Mouse (Mus musculus): ENCODE data around the gene Sgms1.
A peak's percentile ranks its signal among the peaks of the same experiment; 100 is the strongest.

Sgms1 gene

DNA sequence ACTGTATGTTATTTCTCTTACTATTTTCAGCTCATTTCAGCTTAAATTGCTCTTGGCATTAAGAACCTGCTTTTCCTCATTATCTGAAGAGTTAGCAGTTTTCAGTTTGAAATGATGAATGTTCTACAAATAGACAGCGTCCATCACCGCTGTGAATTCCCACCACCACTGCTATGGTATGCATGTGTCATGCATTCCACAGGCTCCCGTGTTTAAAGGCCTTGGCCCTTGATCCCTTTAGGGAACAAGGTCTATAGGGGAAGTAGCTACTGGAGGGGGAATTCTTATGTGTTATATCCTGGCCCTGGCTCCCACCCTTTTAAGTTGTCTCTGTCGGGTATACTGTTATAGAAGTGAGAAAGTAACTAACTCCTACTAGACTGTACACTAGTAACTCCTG is 210.0 kb downstream of the Sgms1 start:
- DNase-seq (ENCODE audit: low read depth, low spot score) = no peak

DNA sequence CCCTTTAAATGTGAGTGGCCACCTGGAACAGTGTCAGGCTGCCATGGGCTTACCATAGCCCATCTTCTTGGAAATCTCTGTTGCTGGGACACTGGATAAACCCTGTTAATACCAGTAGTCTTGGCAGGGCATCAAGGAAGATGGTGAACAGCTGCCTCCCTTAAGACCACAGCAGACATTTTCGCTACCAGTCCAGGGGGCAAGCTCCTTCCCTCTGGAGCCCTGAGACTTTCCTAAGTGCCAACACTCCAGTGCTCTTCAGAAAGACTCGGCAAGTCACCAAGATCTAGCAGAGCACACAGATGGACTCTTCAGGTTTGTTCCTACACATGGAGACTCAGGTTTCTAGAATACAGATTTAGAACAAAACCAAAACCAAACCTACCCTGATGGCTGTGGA is 211.4 kb downstream of the Sgms1 start:
- DNase-seq (ENCODE audit: low read depth, low spot score) = no peak

GRCm38 (mm10) chr19:32176458-32176857 is 213.1 kb downstream of the Sgms1 start:
- DNase-seq (ENCODE audit: low read depth, low spot score) = no peak

DNA sequence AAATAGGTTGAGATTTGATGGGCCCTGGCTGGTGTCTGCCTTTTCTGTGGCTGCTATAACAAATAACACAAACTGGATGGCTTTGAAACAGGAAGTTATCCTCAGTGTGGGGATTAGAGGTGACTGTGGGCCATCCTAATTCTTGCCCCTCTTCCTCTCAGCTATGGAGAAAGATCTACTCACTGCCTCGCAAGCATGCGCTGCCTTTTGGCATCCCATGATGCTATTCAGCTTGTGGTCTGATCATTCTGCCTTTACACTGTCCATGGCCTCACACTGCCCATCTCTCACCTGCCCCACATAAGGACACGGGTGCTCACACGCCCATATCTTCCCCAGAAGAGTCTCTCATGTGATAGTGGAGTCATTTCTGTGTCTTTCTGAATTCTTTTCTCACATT is 213.5 kb downstream of the Sgms1 start:
- no peak for DNase-seq (ENCODE audit: low read depth, low spot score)

DNA sequence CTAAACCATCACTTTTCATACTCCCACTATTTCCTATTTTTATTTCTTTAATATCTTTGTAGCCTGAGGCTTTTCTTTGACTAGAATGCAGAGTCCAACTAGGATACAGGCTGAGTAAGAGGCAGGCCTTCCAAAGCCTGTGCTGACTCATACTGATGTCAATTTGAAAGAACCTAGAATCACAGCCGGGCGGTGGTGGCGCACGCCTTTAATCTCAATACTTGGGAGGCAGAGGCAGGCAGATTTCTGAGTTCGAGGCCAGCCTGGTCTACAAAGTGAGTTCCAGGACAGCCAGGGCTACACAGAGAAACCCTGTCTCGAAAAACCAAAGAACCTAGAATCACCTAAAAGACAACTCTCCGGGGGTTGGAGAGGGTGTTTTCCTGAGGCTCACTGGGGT is 214.5 kb downstream of the Sgms1 start:
- no peak for DNase-seq (ENCODE audit: low read depth, low spot score)

DNA sequence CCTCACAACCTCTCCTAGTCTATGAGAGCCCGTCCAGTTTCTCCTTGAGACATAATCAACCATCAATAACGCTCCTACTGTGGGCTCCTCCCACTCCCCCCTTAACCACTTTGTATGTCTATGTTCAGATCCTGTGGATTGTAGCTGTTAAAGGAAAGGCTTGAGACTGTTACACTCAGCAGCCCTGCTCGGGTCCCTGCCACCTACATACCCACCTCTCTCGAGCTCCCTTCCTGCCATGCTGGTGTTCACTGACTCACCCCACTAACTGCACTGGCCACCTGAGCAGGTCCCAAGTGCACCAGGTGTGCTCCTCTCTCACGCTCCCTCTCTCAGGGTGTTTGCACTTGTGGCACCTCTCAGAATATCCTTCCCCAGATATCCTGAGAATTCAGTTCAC is 215.0 kb downstream of the Sgms1 start:
- no peak for DNase-seq (ENCODE audit: low read depth, low spot score)

DNA sequence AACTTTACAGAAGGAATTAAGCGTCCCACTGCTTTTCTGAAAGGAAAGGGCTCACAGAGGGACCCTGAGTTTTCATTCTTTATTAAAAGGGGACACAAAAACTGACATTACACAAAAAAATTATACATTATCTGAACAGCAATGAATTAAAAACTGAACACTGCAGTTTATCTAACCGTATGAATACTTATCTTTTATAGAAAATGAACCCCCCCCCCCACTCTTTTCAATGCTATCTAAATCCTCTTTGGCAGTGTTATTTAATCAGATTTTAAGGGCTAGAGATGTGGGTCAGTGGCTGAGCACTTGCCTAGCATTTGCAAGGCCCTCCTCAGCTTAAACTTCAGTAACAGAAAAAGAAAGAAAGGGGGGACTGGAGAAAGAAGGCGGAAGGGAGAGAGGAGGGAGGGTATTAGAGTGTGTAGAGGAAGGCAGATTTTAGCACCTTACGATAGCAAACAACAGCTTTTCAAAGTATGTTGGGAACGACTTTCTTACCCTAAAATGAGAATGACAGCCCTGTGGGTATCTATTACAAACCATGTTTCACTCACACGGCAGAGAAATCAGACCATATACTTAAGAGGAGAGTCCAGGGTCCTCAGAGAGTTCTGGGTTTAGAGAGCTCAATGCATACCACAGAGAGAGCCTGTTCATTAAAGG is 215.9 kb downstream of the Sgms1 start:
- DNase-seq (ENCODE audit: low read depth, low spot score) = no peak

DNA sequence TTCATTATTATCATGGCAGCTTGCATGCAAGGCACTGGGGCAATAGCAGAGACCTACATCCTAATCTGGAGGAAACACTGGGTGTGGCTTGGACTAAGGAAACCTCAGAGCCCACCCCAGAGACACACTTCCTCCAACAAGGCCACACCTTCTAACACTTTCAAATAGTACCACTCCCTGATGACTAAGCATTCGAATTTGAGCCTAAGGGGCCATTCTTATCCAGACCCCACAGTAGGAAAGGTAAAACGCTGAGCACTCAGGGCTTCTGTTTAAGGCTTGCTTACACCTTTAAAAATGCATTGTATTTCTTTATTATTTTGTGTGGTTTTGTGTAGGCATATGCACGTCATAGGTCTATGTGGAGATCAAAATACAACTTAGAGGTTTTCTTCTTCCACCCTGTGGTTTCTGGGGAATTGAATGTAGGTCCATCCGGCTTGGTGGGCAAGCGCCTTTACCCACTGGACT is 217.0 kb downstream of the Sgms1 start:
- no peak for DNase-seq (ENCODE audit: low read depth, low spot score)

DNA sequence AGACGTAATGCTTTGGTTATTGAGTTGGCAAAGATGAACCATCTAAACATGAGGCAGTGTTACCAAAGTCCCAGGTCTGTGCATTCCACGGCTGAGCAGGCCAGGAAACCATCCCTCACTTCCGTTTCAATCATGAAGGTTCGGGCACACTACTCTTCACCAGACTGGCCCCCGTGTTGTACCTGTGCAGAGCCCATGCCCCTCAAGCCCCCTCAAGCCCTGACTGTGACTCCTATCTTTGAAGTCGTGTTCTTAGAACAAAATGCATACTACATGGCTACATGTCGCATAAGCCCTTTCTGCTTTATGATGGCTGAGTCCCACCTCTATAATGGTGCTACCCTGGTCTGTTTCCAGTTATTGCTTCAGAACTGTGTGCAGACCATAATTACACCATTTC is 217.5 kb downstream of the Sgms1 start:
- no peak for DNase-seq (ENCODE audit: low read depth, low spot score)

DNA sequence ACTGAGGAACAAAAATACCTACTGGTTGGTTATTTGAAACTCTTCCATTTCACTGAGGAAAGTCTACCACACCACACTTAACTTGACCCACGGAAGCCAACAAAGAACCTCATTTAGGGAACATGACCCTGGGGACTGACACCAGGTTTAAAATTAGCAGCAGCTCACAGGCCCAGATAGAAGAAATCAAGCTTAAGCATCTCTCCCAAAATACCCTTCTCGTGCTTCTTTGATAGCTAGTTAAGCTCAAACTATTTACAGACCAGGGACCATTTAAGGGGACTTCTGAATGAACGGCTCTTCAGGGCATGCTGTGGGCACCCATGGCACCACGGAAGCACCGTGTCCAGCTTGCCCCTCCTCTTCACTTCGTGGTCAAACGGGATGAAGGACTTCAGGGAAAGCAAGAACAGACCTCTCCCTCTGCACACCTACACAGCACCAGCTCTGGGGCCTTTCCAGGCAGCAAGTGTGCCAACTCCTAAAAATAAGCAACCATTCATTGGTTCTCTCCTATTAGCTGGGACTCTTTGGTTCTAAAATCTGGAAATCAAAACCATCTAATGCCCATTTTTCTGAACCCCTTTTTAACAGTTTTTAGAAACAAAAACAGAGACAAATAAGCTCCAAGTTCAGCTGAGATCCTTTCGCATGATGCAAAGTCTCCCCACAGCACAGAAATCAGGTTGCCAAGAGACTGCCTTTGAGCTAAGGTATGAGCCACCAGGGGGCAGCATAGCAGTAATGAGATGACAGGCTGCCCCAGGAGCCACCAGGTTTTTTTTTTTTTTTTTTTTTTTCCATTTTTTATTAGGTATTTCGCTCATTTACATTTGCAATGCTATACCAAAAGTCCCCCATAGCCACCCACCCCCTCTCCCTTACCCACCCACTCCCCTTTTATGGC is 219.6 kb downstream of the Sgms1 start:
- peak; percentile 20 for DNase-seq (ENCODE audit: low read depth, low spot score)

DNA sequence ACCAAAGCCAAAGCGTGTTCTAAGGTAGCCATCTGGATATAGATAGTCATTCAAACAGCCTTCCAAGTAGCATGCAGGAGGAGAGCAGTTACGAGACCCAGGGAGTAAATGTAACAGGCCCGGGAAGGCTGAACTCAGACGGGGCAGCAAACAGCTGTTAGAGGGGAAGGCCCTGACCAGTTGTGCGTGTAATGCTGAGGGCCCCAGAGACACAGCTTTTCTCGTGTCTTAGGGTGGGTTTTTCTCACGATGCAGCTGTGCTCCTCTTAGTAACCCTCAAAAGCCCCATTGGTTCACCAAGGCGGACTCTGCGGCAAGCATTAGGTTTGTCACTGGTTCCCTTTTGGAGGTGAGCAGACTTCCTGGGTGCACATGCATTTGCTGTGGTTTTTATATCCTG is 221.5 kb downstream of the Sgms1 start:
- DNase-seq (ENCODE audit: low read depth, low spot score) = no peak

DNA sequence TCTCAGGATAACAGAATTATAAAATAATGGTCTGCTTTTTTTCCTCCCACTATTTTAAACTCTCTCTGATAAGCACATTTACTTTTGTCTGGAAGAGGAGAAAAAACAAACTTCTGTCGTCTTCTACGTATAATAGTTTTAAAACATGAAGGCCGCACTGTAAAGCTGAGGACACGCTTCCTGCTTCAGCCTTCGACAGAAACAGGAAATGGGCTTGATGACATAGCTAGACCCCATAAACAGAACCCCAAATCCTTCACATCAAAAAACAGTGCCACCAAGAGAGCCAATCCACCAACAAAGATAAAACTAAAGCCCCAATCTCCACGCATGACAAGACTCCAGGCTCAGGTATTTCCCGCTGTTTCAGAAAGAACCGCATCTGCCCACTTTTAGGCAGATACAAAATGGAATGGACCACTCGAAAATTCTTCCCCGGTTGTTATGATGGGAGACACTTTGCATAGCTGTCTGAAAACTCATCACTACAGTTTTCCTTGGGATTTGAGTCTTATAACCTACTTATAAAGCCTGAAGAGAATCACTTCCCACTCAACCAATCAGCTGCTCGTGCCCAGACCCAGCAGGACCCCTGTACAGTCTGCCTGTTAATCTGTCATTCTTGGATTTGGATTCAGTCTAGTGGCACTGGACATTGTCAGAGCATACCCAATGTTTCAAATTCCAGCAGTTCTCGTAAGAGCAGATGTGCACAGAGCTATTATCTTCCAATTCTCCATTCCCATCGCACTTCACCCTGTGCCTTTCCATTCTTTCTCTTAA is 222.5 kb downstream of the Sgms1 start:
- DNase-seq (ENCODE audit: low read depth, low spot score) = no peak

- DNase-seq (ENCODE audit: low read depth, low spot score) = no peak
These were observed 223.8 kb downstream of the Sgms1 start for GRCm38 (mm10) chr19:32165711-32166110.

- DNase-seq (ENCODE audit: low read depth, low spot score) = no peak
These were observed 225.4 kb downstream of the Sgms1 start for GRCm38 (mm10) chr19:32164128-32164527.

- DNase-seq (ENCODE audit: low read depth, low spot score) = no peak
These were observed 229.6 kb downstream of the Sgms1 start for GRCm38 (mm10) chr19:32159944-32160343.

GRCm38 (mm10) chr19:32159168-32159567 is 230.3 kb downstream of the Sgms1 start:
- DNase-seq (ENCODE audit: low read depth, low spot score) = no peak

GRCm38 (mm10) chr19:32157045-32157444 is 232.5 kb downstream of the Sgms1 start:
- DNase-seq (ENCODE audit: low read depth, low spot score) = no peak

- no peak for DNase-seq (ENCODE audit: low read depth, low spot score)
These were observed 237.0 kb downstream of the Sgms1 start for GRCm38 (mm10) chr19:32152529-32152928.

GRCm38 (mm10) chr19:32148710-32149109 is 240.8 kb downstream of the Sgms1 start:
- no peak for DNase-seq (ENCODE audit: low read depth, low spot score)

- DNase-seq (ENCODE audit: low read depth, low spot score) = no peak
These were observed 247.1 kb downstream of the Sgms1 start for GRCm38 (mm10) chr19:32142383-32142782.

GRCm38 (mm10) chr19:32138361-32139088 is 251.0 kb downstream of the Sgms1 start:
- no peak for DNase-seq (ENCODE audit: low read depth, low spot score)

Data from brain, embryonic 18.5 days (tissue).